Mouse (Mus musculus): ENCODE results near the gene Krt24.
"Not testable (repeated sequence)": the region's sequence is repeated elsewhere in the genome, so short reads cannot be mapped to it uniquely, and the experiment has no call there.

The Krt24 gene

DNA sequence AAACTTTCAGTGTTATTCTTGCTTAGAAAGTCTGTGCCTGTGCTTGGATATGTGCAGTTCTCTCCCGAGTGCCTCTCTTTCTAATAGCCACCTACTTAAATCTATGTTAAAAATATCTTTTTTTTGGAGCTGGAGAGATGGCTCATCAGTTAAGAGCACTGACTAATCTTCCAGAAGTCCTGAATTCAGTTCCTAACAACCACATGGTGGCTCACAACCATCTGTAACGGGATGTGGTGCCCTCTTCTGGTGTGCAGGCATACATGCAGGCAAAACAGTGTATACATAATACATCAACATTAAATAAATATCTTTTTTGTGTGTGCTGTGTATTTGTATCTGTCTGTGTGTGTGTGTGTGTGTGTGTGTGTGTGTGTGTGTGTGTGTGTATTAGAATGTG is 31.2 kb downstream of the Krt24 start:
- no peak for DNase-seq (ENCODE audit: low read depth, low spot score)

- no peak for DNase-seq (ENCODE audit: low read depth, low spot score)
Observed at GRCm38 (mm10) chr11:99252671-99253070, 32.4 kb downstream of the Krt24 start.

DNA sequence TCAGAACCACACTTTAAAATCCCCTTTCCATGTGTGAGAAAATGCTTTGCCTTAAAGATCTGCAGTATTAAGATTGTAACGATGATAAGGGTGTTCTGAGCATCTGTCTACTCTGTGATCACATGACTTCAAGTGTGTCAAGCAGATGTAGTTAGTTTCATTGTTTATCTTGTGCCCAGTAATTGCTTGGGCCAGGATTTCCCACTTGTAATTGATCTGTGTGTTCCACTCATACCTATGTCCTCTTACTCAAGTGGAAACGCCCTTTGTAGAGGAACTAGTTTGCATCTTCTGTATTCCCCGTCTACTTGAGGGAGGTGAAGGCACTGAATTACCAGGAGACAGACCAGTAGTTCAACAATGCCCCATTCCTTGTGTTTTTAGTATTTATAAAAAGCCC is 34.4 kb downstream of the Krt24 start:
- DNase-seq (ENCODE audit: low read depth, low spot score): no peak

GRCm38 (mm10) chr11:99250241-99250640 is 34.8 kb downstream of the Krt24 start:
- DNase-seq (ENCODE audit: low read depth, low spot score): no peak

DNA sequence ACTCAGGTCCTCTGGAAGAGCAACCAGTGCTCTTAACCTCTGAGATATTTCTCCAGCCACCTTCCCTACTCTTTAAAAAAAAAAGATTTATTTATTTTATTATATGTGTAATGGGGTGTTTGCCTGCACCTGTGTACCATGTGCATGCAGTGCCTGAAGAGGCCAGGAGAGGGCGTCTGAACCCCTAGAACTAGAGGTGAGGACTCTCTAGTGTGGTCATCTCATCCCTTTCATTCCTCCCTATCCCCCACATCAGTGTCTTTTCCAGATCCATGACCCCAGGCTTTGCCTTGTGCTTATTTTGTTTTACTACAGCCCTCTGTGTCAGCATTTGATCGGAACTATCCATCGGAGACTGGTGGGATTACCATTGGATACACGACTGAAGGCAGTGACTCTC is 35.9 kb downstream of the Krt24 start:
- DNase-seq (ENCODE audit: low read depth, low spot score): no peak

DNA sequence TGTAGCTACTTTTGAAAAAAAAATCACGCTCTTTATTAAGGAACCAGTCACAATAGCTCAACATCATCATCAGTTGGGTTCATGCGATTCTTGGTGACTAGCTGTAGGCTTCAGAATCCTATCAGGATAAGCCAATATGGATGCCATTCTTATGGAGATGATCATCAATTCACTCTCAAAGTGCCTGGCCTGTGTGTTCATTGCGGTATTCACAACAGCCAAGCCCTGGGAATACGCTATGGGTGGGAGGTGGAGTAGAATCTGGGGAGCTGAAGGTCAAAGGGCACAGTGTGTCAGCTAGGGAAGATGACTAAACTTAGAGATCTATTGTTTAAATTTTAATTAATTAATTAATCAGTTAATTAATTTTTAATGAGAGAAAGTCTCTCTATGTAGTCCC is 37.1 kb downstream of the Krt24 start:
- no peak for DNase-seq (ENCODE audit: low read depth, low spot score)

DNA sequence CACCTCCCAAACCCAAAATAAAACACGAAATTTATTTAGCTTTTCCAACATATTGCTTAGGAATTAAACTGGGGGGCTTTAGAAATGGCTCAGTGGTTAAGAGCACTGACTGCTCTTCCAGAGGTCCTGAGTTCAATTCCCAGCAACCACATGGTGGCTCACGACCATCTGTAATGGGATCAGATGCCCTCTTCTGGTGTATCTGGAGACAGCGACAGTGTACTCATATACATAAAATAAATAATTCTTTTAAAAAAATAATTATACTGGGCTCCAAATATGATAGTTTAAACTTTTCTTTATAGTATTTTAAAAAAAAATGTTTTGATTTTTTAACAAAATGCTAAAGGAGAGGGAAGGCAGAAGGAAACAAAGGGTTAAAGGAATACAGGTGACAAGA is 40.5 kb downstream of the Krt24 start:
- not testable (repeated sequence) for DNase-seq (ENCODE audit: low read depth, low spot score)

DNA sequence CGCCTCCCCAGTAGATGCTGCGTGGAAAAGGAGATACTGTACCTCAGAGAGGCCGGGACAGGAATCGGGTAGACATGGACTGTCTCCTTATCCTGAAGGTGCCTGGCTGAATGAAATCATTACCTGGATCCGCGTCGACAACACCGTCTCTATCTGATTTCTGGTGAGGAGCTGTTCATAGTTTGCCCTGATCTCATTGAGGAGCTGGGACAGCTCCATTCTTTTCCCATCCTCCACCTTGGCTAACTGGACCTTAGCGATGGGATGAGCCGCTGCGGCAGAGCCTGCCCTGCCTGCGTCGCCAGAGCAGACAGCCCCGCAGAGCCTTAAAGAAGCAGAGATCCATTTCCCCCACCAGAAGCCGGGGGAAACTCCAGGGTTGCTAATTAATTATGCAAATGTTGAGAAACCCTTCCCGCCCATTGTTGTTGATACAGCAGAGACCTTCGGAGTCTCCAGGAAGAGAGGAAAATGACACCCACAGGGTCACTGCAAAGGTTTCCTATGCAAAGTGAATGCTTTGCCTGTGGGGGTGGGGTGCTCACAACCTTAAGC is 41.2 kb downstream of the Krt24 start, which contains the start of gene Krt222:
TSS of gene Krt222 (minus strand) at position 266 of the 555 bp plus-strand sequence.
- no peak for DNase-seq (ENCODE audit: low read depth, low spot score)

- DNase-seq (ENCODE audit: low read depth, low spot score): no peak
Observed at GRCm38 (mm10) chr11:99243200-99243819, 41.8 kb downstream of the Krt24 start.

GRCm38 (mm10) chr11:99242056-99242455 is 43.0 kb downstream of the Krt24 start:
- no peak for DNase-seq (ENCODE audit: low read depth, low spot score)

GRCm38 (mm10) chr11:99238468-99238867 is 46.6 kb downstream of the Krt24 start:
- no peak for DNase-seq (ENCODE audit: low read depth, low spot score)

GRCm38 (mm10) chr11:99231049-99231816 is 53.8 kb downstream of the Krt24 start:
- DNase-seq (ENCODE audit: low read depth, low spot score): no peak

DNA sequence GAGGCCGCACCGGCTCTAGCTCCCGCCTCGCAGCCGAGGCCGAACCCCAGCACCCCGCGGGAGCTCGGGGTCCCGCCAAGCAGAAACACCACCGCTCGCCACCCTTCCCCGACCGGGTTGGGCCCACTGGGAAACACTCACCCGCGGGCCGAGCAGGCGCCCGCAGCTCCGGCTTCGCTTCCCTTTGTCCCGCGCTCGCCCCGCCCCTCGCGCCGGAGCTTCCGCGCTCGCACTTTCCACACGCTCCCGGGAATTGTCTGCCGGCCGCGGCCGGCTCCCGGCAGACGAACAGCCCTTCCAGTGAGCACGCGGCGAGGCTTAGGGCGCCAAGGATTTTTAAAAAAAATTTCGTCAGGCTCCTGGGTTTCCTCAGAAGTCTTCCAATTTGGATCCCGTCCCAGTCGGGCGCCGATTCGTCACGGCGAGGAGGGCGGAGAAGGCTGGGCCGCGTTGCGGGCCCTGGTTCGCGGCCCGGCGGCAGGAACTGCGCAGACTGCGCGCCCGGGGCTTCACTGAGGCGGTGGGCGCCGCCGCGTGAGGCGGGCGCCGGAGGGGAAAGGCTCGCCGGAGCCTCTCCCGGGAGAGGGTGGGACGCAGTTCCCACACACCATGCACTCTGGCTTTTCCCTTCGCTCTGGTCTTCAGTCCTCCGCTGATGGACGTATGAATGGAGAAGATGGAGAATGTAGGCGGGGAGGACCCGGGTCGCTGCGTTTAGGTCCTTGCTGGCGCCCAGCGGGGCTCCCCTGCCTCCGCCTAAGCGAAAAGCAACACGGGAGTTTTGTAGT is 54.6 kb downstream of the Krt24 start, which contains the start of gene Smarce1:
TSS of gene Smarce1 (minus strand) at position 757 of the 788 bp plus-strand sequence.
- DNase-seq (ENCODE audit: low read depth, low spot score): peak; percentile 68
